Mouse (Mus musculus): ENCODE measurements around the gene Zscan26. TPM values are rescaled to one million over a fixed set of nuclear protein-coding genes. Genes with fewer than 3 reads are reported as not detected.

Gene Zscan26
- 67.5 TPM for polyA plus RNA-seq (2014; fragmentation: Illumina TruSeq; extraction: RNeasy Lipid Tissue Mini Kit (QIAGEN cat#74804); ENCODE audit: low read depth, low replicate concordance)

GRCm38 (mm10) chr13:21453449-21453848, at the start of gene Zscan26:
Zscan26 (minus strand) TSS chr13:21453730.

GRCm38 (mm10) chr13:21501182-21501581, 47.7 kb upstream of the Zscan26 start, which contains the start of gene Gm11273:
Gm11273 (minus strand) TSS chr13:21501418.

GRCm38 (mm10) chr13:21495080-21495479, 41.5 kb upstream of the Zscan26 start, which contains the start of gene AK157302:
AK157302 (plus strand) TSS chr13:21495223.

GRCm38 (mm10) chr13:21478759-21479670, 25.5 kb upstream of the Zscan26 start, which contains the start of the genes Zkscan4 and Gm10065:
Zkscan4 (plus strand) TSS chr13:21478907.
Gm10065 (minus strand) TSS chr13:21479441.

GRCm38 (mm10) chr13:21468061-21469019, 14.8 kb upstream of the Zscan26 start, which contains the start of gene Nkapl:
Nkapl (minus strand) TSS chr13:21468509.

GRCm38 (mm10) chr13:21440503-21441206, 12.9 kb downstream of the Zscan26 start, which contains the start of gene Pgbd1:
Pgbd1 (minus strand) TSS chr13:21441058.

GRCm38 (mm10) chr13:21402287-21402846, 51.2 kb downstream of the Zscan26 start, which contains the start of gene Zkscan3:
Zkscan3 (minus strand) TSS chr13:21402755.

Other genes starting within 250 kb of the Zscan26 start
- gene Gpx5, start 161.0 kb downstream of the Zscan26 start, polyA plus RNA-seq (2014; fragmentation: Illumina TruSeq; extraction: RNeasy Lipid Tissue Mini Kit (QIAGEN cat#74804); ENCODE audit: low read depth, low replicate concordance), result not detected
- gene Gpx6, start 141.6 kb downstream of the Zscan26 start, polyA plus RNA-seq (2014; fragmentation: Illumina TruSeq; extraction: RNeasy Lipid Tissue Mini Kit (QIAGEN cat#74804); ENCODE audit: low read depth, low replicate concordance), result 104 TPM
- gene Olfr1367, start 106.8 kb downstream of the Zscan26 start, polyA plus RNA-seq (2014; fragmentation: Illumina TruSeq; extraction: RNeasy Lipid Tissue Mini Kit (QIAGEN cat#74804); ENCODE audit: low read depth, low replicate concordance), result not detected
- gene Zscan12, start 90.9 kb downstream of the Zscan26 start, polyA plus RNA-seq (2014; fragmentation: Illumina TruSeq; extraction: RNeasy Lipid Tissue Mini Kit (QIAGEN cat#74804); ENCODE audit: low read depth, low replicate concordance), result 9.8 TPM
- 62.6 TPM for gene Zkscan3, start 51.0 kb downstream of the Zscan26 start, polyA plus RNA-seq (2014; fragmentation: Illumina TruSeq; extraction: RNeasy Lipid Tissue Mini Kit (QIAGEN cat#74804); ENCODE audit: low read depth, low replicate concordance)
- gene Pgbd1, start 12.7 kb downstream of the Zscan26 start, polyA plus RNA-seq (2014; fragmentation: Illumina TruSeq; extraction: RNeasy Lipid Tissue Mini Kit (QIAGEN cat#74804); ENCODE audit: low read depth, low replicate concordance), result 7.0 TPM
- 1.5 TPM for gene Nkapl, start 14.8 kb upstream of the Zscan26 start, polyA plus RNA-seq (2014; fragmentation: Illumina TruSeq; extraction: RNeasy Lipid Tissue Mini Kit (QIAGEN cat#74804); ENCODE audit: low read depth, low replicate concordance)
- 1.5 TPM for gene Zkscan4, start 25.2 kb upstream of the Zscan26 start, polyA plus RNA-seq (2014; fragmentation: Illumina TruSeq; extraction: RNeasy Lipid Tissue Mini Kit (QIAGEN cat#74804); ENCODE audit: low read depth, low replicate concordance)
- not detected for gene Gm10065, start 25.7 kb upstream of the Zscan26 start, polyA plus RNA-seq (2014; fragmentation: Illumina TruSeq; extraction: RNeasy Lipid Tissue Mini Kit (QIAGEN cat#74804); ENCODE audit: low read depth, low replicate concordance)
- gene AK157302, start 41.5 kb upstream of the Zscan26 start, polyA plus RNA-seq (2014; fragmentation: Illumina TruSeq; extraction: RNeasy Lipid Tissue Mini Kit (QIAGEN cat#74804); ENCODE audit: low read depth, low replicate concordance), result 4.2 TPM
- gene Gm11273, start 47.7 kb upstream of the Zscan26 start, polyA plus RNA-seq (2014; fragmentation: Illumina TruSeq; extraction: RNeasy Lipid Tissue Mini Kit (QIAGEN cat#74804); ENCODE audit: low read depth, low replicate concordance), result not detected
- 26.7 TPM for gene Zkscan8, start 77.4 kb upstream of the Zscan26 start, polyA plus RNA-seq (2014; fragmentation: Illumina TruSeq; extraction: RNeasy Lipid Tissue Mini Kit (QIAGEN cat#74804); ENCODE audit: low read depth, low replicate concordance)
- not detected for gene Olfr1366, start 89.1 kb upstream of the Zscan26 start, polyA plus RNA-seq (2014; fragmentation: Illumina TruSeq; extraction: RNeasy Lipid Tissue Mini Kit (QIAGEN cat#74804); ENCODE audit: low read depth, low replicate concordance)
- not detected for gene Olfr1535, start 106.2 kb upstream of the Zscan26 start, polyA plus RNA-seq (2014; fragmentation: Illumina TruSeq; extraction: RNeasy Lipid Tissue Mini Kit (QIAGEN cat#74804); ENCODE audit: low read depth, low replicate concordance)
- not detected for gene Olfr1364, start 128.0 kb upstream of the Zscan26 start, polyA plus RNA-seq (2014; fragmentation: Illumina TruSeq; extraction: RNeasy Lipid Tissue Mini Kit (QIAGEN cat#74804); ENCODE audit: low read depth, low replicate concordance)
- not detected for gene Olfr1362, start 160.3 kb upstream of the Zscan26 start, polyA plus RNA-seq (2014; fragmentation: Illumina TruSeq; extraction: RNeasy Lipid Tissue Mini Kit (QIAGEN cat#74804); ENCODE audit: low read depth, low replicate concordance)
- not detected for gene Olfr11, start 188.8 kb upstream of the Zscan26 start, polyA plus RNA-seq (2014; fragmentation: Illumina TruSeq; extraction: RNeasy Lipid Tissue Mini Kit (QIAGEN cat#74804); ENCODE audit: low read depth, low replicate concordance)
- not detected for gene Olfr1361, start 209.7 kb upstream of the Zscan26 start, polyA plus RNA-seq (2014; fragmentation: Illumina TruSeq; extraction: RNeasy Lipid Tissue Mini Kit (QIAGEN cat#74804); ENCODE audit: low read depth, low replicate concordance)
- gene Olfr1360, start 223.7 kb upstream of the Zscan26 start, polyA plus RNA-seq (2014; fragmentation: Illumina TruSeq; extraction: RNeasy Lipid Tissue Mini Kit (QIAGEN cat#74804); ENCODE audit: low read depth, low replicate concordance), result not detected
- not detected for gene Olfr1359, start 244.4 kb upstream of the Zscan26 start, polyA plus RNA-seq (2014; fragmentation: Illumina TruSeq; extraction: RNeasy Lipid Tissue Mini Kit (QIAGEN cat#74804); ENCODE audit: low read depth, low replicate concordance)

Measured in kidney, adult 10 weeks (tissue).